10 mouse cellular contexts compared by ENCODE assay signal in the genomic region with DNA sequence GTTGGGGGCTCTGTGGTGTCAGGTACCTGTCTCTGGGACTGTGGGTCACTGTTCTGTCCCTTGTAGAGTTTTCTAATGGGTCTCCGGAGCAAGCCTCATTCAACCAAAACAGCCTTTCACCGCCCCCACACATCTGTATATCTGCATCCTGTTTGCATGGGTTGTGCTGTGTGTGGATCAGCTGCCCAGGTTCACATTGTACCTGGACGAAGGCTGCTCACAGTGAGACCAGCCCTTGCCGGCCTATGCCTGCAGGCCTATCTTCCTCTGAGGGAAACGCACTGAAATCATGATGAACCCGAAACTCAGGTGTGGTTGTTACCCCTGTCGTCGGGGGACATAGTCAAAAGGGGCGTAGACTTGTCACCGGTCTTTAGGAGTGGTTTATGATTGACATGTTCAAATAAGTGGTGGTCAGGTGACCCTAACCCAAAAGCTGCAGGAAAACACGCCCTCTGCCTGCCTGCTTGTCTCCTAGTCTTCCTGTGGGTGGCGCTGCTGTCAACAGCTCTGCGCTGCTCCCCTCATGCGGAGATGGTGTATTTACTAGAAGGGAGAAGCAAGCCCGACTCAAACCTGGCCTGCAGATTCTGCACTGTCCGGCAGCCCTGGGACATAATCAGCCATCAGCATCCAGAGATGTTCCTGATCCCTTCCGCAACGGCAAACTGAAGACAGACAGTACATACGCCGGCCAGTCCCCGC. TPM values are rescaled to one million over a fixed set of nuclear protein-coding genes. Genes with fewer than 3 reads are reported as not detected.
DNase-seq lines count a peak whose midpoint lies in the region; ATAC-seq and TF ChIP-seq lines count a peak whose summit lies in the region.
"Had no signal": no experiment of that assay in that cellular context is flagged by ENCODE, and none has a peak within 500 bp of the region (broad histone marks: within the 10 kb centered on the region; RNA-seq: fewer than 3 reads in every experiment).

No protein-coding gene starts in this region.

- no peak for TF ChIP-seq EP300 in liver, embryonic 14.5 days (IDR thresholded peaks at IDR 0.05; ENCODE audit: low read depth)

- ATAC-seq in liver, embryonic 14.5 days (ENCODE audit: insufficient read depth), result no peak
- ATAC-seq in liver, embryonic 11.5 days (replicated peaks; ENCODE audit: low FRiP score), result no peak
- peak; percentile 73 for ATAC-seq in hindbrain, postnatal 0 days

- no peaks in the 10 kb centered on the region for H3K9me3 ChIP-seq in liver, embryonic 14.5 days (ENCODE audit: control insufficient read depth, low read length)
- H3K9me3 ChIP-seq in liver, embryonic 11.5 days (ENCODE audit: control insufficient read depth, low read length), result no peaks in the 10 kb centered on the region
- no peaks in the 10 kb centered on the region for H3K9me3 ChIP-seq in hindbrain, postnatal 0 days (ENCODE audit: low read length)
- H3K9me3 ChIP-seq: limb, embryonic 12.5 days had no signal

- H3K36me3 ChIP-seq in liver, embryonic 14.5 days (replicated peaks; ENCODE audit: control insufficient read depth, insufficient read depth, low read depth), result no peaks in the 10 kb centered on the region
- no peaks in the 10 kb centered on the region for H3K36me3 ChIP-seq in liver, embryonic 11.5 days (ENCODE audit: control insufficient read depth, insufficient read depth, low read length)
- no peaks in the 10 kb centered on the region for H3K36me3 ChIP-seq in hindbrain, postnatal 0 days (ENCODE audit: insufficient read depth, low read length)
- H3K36me3 ChIP-seq: limb, embryonic 12.5 days had no signal

- no peak overlapping the region for H3K4me2 ChIP-seq in liver, embryonic 14.5 days (ENCODE audit: low read depth)
- H3K4me2 ChIP-seq in liver, embryonic 11.5 days, result no peak overlapping the region
- H3K4me2 ChIP-seq in hindbrain, postnatal 0 days (ENCODE audit: low read depth, low read length), result no peak overlapping the region
- H3K4me2 ChIP-seq: limb, embryonic 12.5 days had no signal

- no peak overlapping the region for H3K9ac ChIP-seq in liver, embryonic 14.5 days (replicated peaks)
- no peak overlapping the region for H3K9ac ChIP-seq in liver, embryonic 11.5 days (ENCODE audit: low read depth, low read length)
- no peak overlapping the region for H3K9ac ChIP-seq in hindbrain, postnatal 0 days (replicated peaks; ENCODE audit: low read length)
- H3K9ac ChIP-seq: limb, embryonic 12.5 days had no signal

- H3K4me1 ChIP-seq in liver, embryonic 14.5 days (replicated peaks; ENCODE audit: control insufficient read depth in 2 of 2, insufficient read depth in 2 of 2, low read length in 1 of 2), result no peaks in the 10 kb centered on the region
- no peaks in the 10 kb centered on the region for H3K4me1 ChIP-seq in liver, embryonic 11.5 days (replicated peaks; ENCODE audit: control insufficient read depth, insufficient read depth, low read length)
- no peaks in the 10 kb centered on the region; the same call in 1 of the 2 replicates for H3K4me1 ChIP-seq in hindbrain, postnatal 0 days (ENCODE audit: insufficient read depth, low read length)
- H3K4me1 ChIP-seq: limb, embryonic 12.5 days had no signal

- H3K27ac ChIP-seq in liver, embryonic 14.5 days, result no peak overlapping the region
- H3K27ac ChIP-seq in liver, embryonic 11.5 days (ENCODE audit: low read depth, low read length), result no peak overlapping the region
- H3K27ac ChIP-seq in hindbrain, postnatal 0 days, result no peak overlapping the region
- H3K27ac ChIP-seq: limb, embryonic 12.5 days had no signal

- no peak overlapping the region for H3K4me3 ChIP-seq in liver, embryonic 14.5 days (ENCODE audit: insufficient read depth in 1 of 2, low read depth in 2 of 2, low read length in 2 of 2)
- no peak overlapping the region for H3K4me3 ChIP-seq in liver, embryonic 11.5 days (ENCODE audit: low read depth, low read length)
- no peak overlapping the region for H3K4me3 ChIP-seq in hindbrain, postnatal 0 days (ENCODE audit: low read length)
- H3K4me3 ChIP-seq: limb, embryonic 12.5 days had no signal

- no peak for DNase-seq in liver, embryonic 14.5 days (ENCODE audit: low read depth in 3 of 3, low spot score in 3 of 3)
- no peak for DNase-seq in liver, embryonic 11.5 days (ENCODE audit: low spot score)
- peak; percentile 71 to 76 for DNase-seq in cerebellum, postnatal 25 days
- DNase-seq in hindbrain, postnatal 0 days (ENCODE audit: low spot score), result peak; percentile 83
- DNase-seq in right cerebral cortex, postnatal 14 days, result peak; percentile 62
- no peak for DNase-seq in thymus, postnatal 0 days (ENCODE audit: low spot score)
- DNase-seq in urinary bladder, postnatal 14 days (ENCODE audit: low spot score), result no peak
- DNase-seq: heart, adult 11 months had no signal

- WGBS in liver, embryonic 14.5 days (ENCODE audit: insufficient replicate concordance), result 34% methylated on average over 21 of the region's 21 CpGs
- WGBS in liver, embryonic 11.5 days, result 41% methylated on average over 21 of the region's 21 CpGs
- WGBS in hindbrain, postnatal 0 days, result 42% methylated on average over 21 of the region's 21 CpGs

- peak; percentile 31; the same call in 1 of the 2 replicates for TF ChIP-seq CTCF in liver, embryonic 14.5 days (IDR thresholded peaks at IDR 0.05; ENCODE audit: low read depth)
- peak; percentile 91 for TF ChIP-seq CTCF in hindbrain, postnatal 0 days (IDR thresholded peaks at IDR 0.05; ENCODE audit: low read depth)

- H3K27me3 ChIP-seq in liver, embryonic 14.5 days (ENCODE audit: control insufficient read depth, insufficient read depth, low read length), result no peaks in the 10 kb centered on the region
- H3K27me3 ChIP-seq in liver, embryonic 11.5 days (replicated peaks; ENCODE audit: control insufficient read depth, insufficient read depth, low read length), result peaks cover 11% of the 10 kb centered on the region
- H3K27me3 ChIP-seq in hindbrain, postnatal 0 days (ENCODE audit: insufficient read depth, low read length), result no peaks in the 10 kb centered on the region

RNA-seq across cellular contexts. Expression of a gene that starts 16.1 kb away (rescaled TPM):
- 0.28 and 0.47 TPM in 2 replicates for polyA plus RNA-seq in liver, embryonic 14.5 days (2012; rRNA removed)
- 0.58 and 0.99 TPM in 2 replicates for polyA plus RNA-seq in liver, embryonic 14.5 days (2014; fragmentation: Nextera tagmentation; extraction: Ambion mirVana)
- 2.3 and 2.6 TPM in 2 replicates for polyA plus RNA-seq in liver, embryonic 11.5 days (2014; fragmentation: Nextera tagmentation; extraction: Ambion mirVana)
- 53.2 and 60.5 TPM in 2 replicates for total RNA-seq in hindbrain, postnatal 0 days (2014; rRNA removed)
- 143 and 153 TPM in 2 replicates for polyA plus RNA-seq in hindbrain, postnatal 0 days (2015; fragmentation: Nextera tagmentation; extraction: Ambion mirVana)
- polyA plus RNA-seq in thymus, postnatal 0 days (2015; fragmentation: Nextera tagmentation; extraction: Ambion mirVana), result 4.4 and 5.0 TPM in 2 replicates

RNA-seq across cellular contexts. Expression of a gene that starts 21.5 kb away (rescaled TPM):
- polyA plus RNA-seq in liver, embryonic 14.5 days (2012; rRNA removed), result not detected in 2 replicates
- polyA plus RNA-seq in liver, embryonic 14.5 days (2014; fragmentation: Nextera tagmentation; extraction: Ambion mirVana), result not detected in 2 replicates
- not detected in 2 replicates for polyA plus RNA-seq in liver, embryonic 11.5 days (2014; fragmentation: Nextera tagmentation; extraction: Ambion mirVana)
- total RNA-seq in hindbrain, postnatal 0 days (2014; rRNA removed), result not detected in 2 replicates
- not detected in 2 replicates for polyA plus RNA-seq in hindbrain, postnatal 0 days (2015; fragmentation: Nextera tagmentation; extraction: Ambion mirVana)
- polyA plus RNA-seq in thymus, postnatal 0 days (2015; fragmentation: Nextera tagmentation; extraction: Ambion mirVana), result not detected in 2 replicates
- polyA plus RNA-seq: limb, embryonic 12.5 days; neural tube, embryonic 14.5 days had no signal

RNA-seq across cellular contexts. Expression of a gene that starts 38.9 kb away (rescaled TPM):
- 0.02 and 0.06 TPM in 2 replicates for polyA plus RNA-seq in liver, embryonic 14.5 days (2012; rRNA removed)
- not detected in 2 replicates for polyA plus RNA-seq in liver, embryonic 14.5 days (2014; fragmentation: Nextera tagmentation; extraction: Ambion mirVana)
- not detected in 2 replicates for polyA plus RNA-seq in liver, embryonic 11.5 days (2014; fragmentation: Nextera tagmentation; extraction: Ambion mirVana)
- total RNA-seq in hindbrain, postnatal 0 days (2014; rRNA removed), result 96.8 and 111 TPM in 2 replicates
- 202 and 222 TPM in 2 replicates for polyA plus RNA-seq in hindbrain, postnatal 0 days (2015; fragmentation: Nextera tagmentation; extraction: Ambion mirVana)
- polyA plus RNA-seq in thymus, postnatal 0 days (2015; fragmentation: Nextera tagmentation; extraction: Ambion mirVana), result 0.31 TPM in 1 of 2 replicates, not detected in the other
- polyA plus RNA-seq: limb, embryonic 12.5 days had no signal

RNA-seq across cellular contexts. Expression of a gene that starts 55.6 kb away (rescaled TPM):
- 0.01 and 0.05 TPM in 2 replicates for polyA plus RNA-seq in liver, embryonic 14.5 days (2012; rRNA removed)
- 0.03 TPM in 1 of 2 replicates, not detected in the other for polyA plus RNA-seq in liver, embryonic 14.5 days (2014; fragmentation: Nextera tagmentation; extraction: Ambion mirVana)
- polyA plus RNA-seq in liver, embryonic 11.5 days (2014; fragmentation: Nextera tagmentation; extraction: Ambion mirVana), result 0.29 and 0.30 TPM in 2 replicates
- total RNA-seq in hindbrain, postnatal 0 days (2014; rRNA removed), result 146 and 153 TPM in 2 replicates
- polyA plus RNA-seq in hindbrain, postnatal 0 days (2015; fragmentation: Nextera tagmentation; extraction: Ambion mirVana), result 18.3 and 19.9 TPM in 2 replicates
- 0.77 and 1.0 TPM in 2 replicates for polyA plus RNA-seq in thymus, postnatal 0 days (2015; fragmentation: Nextera tagmentation; extraction: Ambion mirVana)

Comparison
In these comparisons a context has a peak if more than half of its experiments do, and no peak if none do; other contexts are left out.
1. DNase-seq: peak in cerebellum, postnatal 25 days (2 of 2), hindbrain, postnatal 0 days (single experiment) and right cerebral cortex, postnatal 14 days (single experiment); none in liver, embryonic 14.5 days (0 of 3), liver, embryonic 11.5 days (single experiment), thymus, postnatal 0 days (single experiment) and urinary bladder, postnatal 14 days (single experiment).
2. RNA of a gene that starts 16.1 kb away (polyA plus RNA-seq): 143 to 153 TPM in hindbrain, postnatal 0 days; 4.4 to 5.0 TPM in thymus, postnatal 0 days, 2.3 to 2.6 TPM in liver, embryonic 11.5 days and 0.28 to 0.99 TPM in liver, embryonic 14.5 days; every median in the first group is over 10 times any median in the second.
3. RNA of a gene that starts 38.9 kb away (polyA plus RNA-seq): 202 to 222 TPM in hindbrain, postnatal 0 days; 0.31 TPM in thymus, postnatal 0 days, not detected in liver, embryonic 11.5 days and 0.02 to 0.06 TPM in liver, embryonic 14.5 days; every median in the first group is over 100 times any median in the second.